Mouse (Mus musculus): ENCODE results near the gene Bcas3. TPM values are rescaled to one million over a fixed set of nuclear protein-coding genes. Genes with fewer than 3 reads are reported as not detected.

Gene Bcas3
- polyA plus RNA-seq, 1 experiment from 2014 or later: 18.1 TPM

DNA sequence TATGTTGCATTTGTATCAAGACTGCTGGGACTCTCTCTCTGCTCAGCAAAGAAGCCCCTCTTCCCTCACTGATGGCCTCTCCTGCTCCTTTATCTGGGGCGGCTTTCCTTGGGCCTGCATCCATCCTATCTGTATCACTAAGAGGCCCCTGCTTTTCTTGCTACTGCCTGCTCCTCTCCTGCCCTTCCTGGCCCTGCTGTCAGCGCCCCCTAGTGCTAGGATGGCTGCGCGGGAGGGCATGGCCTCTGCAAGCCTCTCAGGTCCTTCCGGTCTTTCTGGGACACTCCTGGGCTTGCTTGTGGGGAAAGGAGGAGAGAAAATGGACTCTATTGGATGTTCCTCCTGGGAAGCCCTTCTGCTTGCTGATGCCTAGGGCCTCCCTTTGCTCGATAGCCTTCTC is 470.2 kb downstream of the Bcas3 start:
- ATAC-seq (ENCODE audit: insufficient read depth): peak; percentile 38; the same call in 1 of the 2 replicates
- peaks cover 98% of the 10 kb centered on the region for H3K27me3 ChIP-seq

DNA sequence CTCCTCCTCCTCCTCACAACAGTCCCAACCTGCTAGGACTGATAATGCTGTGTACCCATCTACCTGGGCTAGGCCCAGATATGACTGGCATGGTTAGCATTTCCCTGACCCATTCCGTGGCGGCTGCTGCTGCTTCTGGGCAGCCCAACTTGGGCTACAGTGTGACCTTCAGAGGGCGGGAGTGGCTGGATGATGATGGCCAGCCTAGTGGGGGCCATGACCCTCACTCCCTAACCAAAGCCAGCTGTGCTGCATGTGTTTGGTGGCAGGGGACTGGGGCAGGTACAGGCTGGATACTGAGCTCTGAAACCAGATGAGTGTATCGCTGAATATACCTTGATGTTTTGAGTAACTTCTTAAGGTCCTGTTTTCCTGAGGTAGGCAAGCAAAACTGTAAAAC is 470.8 kb downstream of the Bcas3 start:
- Histone ChIP-seq H3K36me3 (replicated peaks) (no peaks in the 10 kb centered on the region), H3K4me3 (replicated peaks) (no peak overlapping the region), H3K4me1 (replicated peaks) (peaks cover 31% of the 10 kb centered on the region), H3K27me3 (peaks cover 98% of the 10 kb centered on the region), H3K27ac (replicated peaks) (no peak overlapping the region), H3K9ac (no peak overlapping the region), H3K4me2 (no peak overlapping the region), H3K9me3 (replicated peaks) (no peaks in the 10 kb centered on the region)
- no peak for ATAC-seq (ENCODE audit: insufficient read depth)
- WGBS (ENCODE audit: insufficient replicate concordance): 67% methylated on average over 4 of the region's 4 CpGs

More for the DNA sequence above, 470.2 kb downstream of the Bcas3 start:
- Histone ChIP-seq H3K36me3 (replicated peaks) (no peaks in the 10 kb centered on the region), H3K27ac (replicated peaks) (no peak overlapping the region), H3K9me3 (replicated peaks) (no peaks in the 10 kb centered on the region), H3K9ac (no peak overlapping the region), H3K4me1 (replicated peaks) (peaks cover 35% of the 10 kb centered on the region), H3K4me3 (replicated peaks) (no peak overlapping the region), H3K4me2 (no peak overlapping the region; the same call in 1 of the 2 replicates)
- 6% methylated on average over 6 of the region's 6 CpGs for WGBS (ENCODE audit: insufficient replicate concordance)

DNA sequence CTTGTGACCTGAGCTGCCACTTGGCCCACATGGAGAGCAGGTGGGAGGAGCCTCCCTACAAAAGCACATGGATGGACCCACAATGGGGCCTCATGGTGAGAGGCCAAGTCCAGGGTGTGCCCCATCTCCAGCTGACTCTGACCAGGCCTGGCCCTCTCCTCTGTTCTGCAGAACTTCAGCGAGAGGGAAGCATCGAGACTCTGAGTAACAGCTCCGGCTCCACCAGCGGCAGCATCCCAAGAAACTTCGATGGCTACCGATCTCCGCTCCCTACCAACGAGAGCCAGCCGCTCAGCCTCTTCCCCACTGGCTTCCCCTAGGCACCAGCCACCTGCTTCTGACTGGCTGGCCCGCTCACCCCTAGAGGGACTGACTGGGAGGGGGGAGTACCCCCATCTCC is 472.1 kb downstream of the Bcas3 start:
- 70% methylated on average over 10 of the region's 10 CpGs for WGBS (ENCODE audit: insufficient replicate concordance)

DNA sequence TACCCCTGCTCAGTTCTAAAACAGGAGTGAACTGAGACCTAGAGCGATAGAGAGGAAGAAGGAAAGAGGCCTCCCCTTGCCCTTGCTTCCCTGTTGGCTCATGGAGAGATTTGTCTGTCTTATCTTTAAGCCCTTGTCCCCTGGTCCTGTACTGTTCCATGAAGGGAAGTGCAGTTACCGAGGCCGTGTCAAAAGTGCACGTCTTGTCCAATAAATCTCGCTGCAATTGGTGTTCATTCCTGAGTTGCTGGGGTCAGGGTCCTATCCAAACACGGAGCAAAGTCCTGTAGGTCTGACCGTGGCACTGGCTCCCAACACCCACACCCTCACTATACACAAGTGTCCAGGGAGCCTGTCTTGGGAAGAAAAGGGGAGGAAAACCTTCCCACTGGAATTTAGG is 472.9 kb downstream of the Bcas3 start:
- H3K27me3 ChIP-seq: peaks cover 99% of the 10 kb centered on the region
- no peak overlapping the region for H3K4me2 ChIP-seq
- H3K36me3 ChIP-seq (replicated peaks): no peaks in the 10 kb centered on the region
- no peak overlapping the region for H3K4me3 ChIP-seq (replicated peaks)
- peaks cover 47% of the 10 kb centered on the region for H3K4me1 ChIP-seq (replicated peaks)
- 41% methylated on average over 7 of the region's 7 CpGs for WGBS (ENCODE audit: insufficient replicate concordance)
- no peak overlapping the region for H3K27ac ChIP-seq (replicated peaks)
- no peak overlapping the region for H3K9ac ChIP-seq
- H3K9me3 ChIP-seq (replicated peaks): no peaks in the 10 kb centered on the region
- no peak for ATAC-seq (ENCODE audit: insufficient read depth)

More for the DNA sequence above, 472.1 kb downstream of the Bcas3 start:
- Histone ChIP-seq H3K27me3 (peaks cover 99% of the 10 kb centered on the region), H3K9me3 (replicated peaks) (no peaks in the 10 kb centered on the region), H3K9ac (no peak overlapping the region), H3K4me2 (no peak overlapping the region), H3K4me1 (replicated peaks) (peaks cover 43% of the 10 kb centered on the region), H3K36me3 (replicated peaks) (no peaks in the 10 kb centered on the region), H3K4me3 (replicated peaks) (no peak overlapping the region), H3K27ac (replicated peaks) (no peak overlapping the region)
- ATAC-seq (ENCODE audit: insufficient read depth): no peak

DNA sequence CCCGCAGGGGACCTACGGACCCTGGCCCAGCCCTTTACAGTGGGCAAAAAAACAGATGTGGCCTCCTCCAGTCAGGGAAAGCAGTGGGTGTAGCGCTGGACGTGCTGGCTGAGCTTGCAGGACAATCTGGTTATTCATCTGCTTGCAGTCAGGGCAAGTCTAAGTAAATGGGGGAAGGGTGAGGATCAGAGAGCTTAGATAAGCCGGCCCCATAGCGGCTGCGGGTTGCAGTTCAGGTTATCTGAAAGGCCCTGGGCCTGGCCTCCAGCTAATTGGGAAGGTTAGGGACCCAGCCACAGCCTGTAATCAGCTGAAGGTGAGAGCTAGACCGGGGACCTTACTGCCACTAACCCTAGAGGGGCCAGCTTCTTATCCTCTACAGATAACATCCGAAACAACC is 474.4 kb downstream of the Bcas3 start:
- Histone ChIP-seq H3K4me2 (no peak overlapping the region), H3K27me3 (peaks cover 100% of the 10 kb centered on the region), H3K4me1 (replicated peaks) (peaks cover 54% of the 10 kb centered on the region), H3K36me3 (replicated peaks) (no peaks in the 10 kb centered on the region), H3K9me3 (replicated peaks) (no peaks in the 10 kb centered on the region), H3K4me3 (replicated peaks) (no peak overlapping the region), H3K9ac (no peak overlapping the region), H3K27ac (replicated peaks) (no peak overlapping the region)
- WGBS (ENCODE audit: insufficient replicate concordance): 9% methylated on average over 9 of the region's 9 CpGs
- ATAC-seq (ENCODE audit: insufficient read depth): peak; percentile 60

DNA sequence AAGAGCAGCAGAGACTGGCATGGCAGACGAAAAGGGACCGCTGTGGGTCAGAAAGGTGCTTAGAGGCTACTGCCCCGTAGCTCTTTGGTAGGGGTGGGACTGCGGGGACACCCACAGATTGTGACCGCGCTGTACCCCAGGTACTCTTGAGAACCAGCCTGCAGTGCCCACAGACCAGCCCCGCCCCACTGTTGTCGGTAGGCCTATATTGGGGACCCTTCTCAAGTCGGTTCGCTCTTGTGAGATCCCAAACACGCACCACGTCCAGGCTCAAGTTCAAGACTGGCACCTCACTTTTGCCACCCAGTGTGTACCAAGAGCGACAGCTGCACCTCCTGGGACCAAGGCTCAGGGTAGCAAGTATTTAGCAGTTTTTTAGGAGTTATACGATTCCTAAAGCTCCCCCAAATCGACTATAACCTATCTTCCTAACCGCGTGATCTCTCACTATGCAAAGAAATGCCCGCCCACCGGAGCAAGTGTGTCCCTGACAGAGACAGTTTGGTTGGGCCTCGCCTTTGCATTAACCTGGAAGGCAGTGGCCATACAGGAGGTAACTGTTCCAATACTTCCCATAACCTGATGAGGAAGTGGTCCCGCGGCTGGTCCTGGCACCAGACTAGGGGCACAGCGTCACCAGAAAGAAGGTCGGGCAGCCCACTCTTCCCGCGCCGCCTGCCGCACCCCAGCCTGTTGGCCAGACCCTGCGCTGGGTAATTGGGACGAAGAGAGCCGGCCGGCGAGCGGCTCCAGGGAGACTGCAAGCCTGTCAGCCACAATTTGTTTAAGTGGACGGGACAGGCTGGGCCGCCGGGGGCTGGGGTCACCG is 475.9 kb downstream of the Bcas3 start:
- WGBS (ENCODE audit: insufficient replicate concordance): 8% methylated on average over 38 of the region's 38 CpGs
- Histone ChIP-seq H3K36me3 (replicated peaks) (no peaks in the 10 kb centered on the region), H3K27ac (replicated peaks) (no peak overlapping the region), H3K4me1 (replicated peaks) (peaks cover 50% of the 10 kb centered on the region), H3K27me3 (peaks cover 100% of the 10 kb centered on the region), H3K9me3 (replicated peaks) (no peaks in the 10 kb centered on the region), H3K4me3 (replicated peaks) (no peak overlapping the region), H3K4me2 (no peak overlapping the region; the same call in 1 of the 2 replicates), H3K9ac (no peak overlapping the region)
- no peak for ATAC-seq (ENCODE audit: insufficient read depth)

GRCm38 (mm10) chr11:85829520-85830440 is 476.8 kb downstream of the Bcas3 start:
- 2% methylated on average over 61 of the region's 61 CpGs for WGBS (ENCODE audit: insufficient replicate concordance)
- Histone ChIP-seq H3K4me3 (replicated peaks) (no peak overlapping the region), H3K9me3 (replicated peaks) (no peaks in the 10 kb centered on the region), H3K27me3 (peaks cover 100% of the 10 kb centered on the region), H3K4me2 (peak overlapping the region; percentile 24), H3K36me3 (replicated peaks) (no peaks in the 10 kb centered on the region), H3K27ac (replicated peaks) (no peak overlapping the region), H3K4me1 (replicated peaks) (peaks cover 50% of the 10 kb centered on the region), H3K9ac (no peak overlapping the region)
- no peak for ATAC-seq (ENCODE audit: insufficient read depth)

DNA sequence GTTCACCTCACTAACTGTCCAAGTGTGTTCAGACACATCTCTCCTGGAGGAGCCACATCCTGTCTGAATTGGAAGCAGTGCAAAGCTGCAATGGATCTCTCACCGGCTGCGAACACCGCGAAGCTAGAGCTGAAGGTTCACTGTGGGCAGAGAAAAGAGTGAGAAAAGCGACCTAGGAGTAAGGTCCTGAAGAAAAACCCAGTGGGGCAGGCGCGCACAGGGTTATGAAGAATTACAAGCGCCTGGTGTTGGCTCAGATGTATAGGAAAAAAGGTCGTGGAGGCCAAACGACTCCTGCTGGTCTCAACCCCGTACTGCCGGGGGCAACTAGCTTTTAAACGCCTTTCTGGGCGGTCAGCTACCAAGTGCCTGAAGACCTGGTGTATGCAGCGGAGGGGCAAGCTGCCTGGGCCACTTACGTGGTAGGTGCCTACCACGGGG is 478.0 kb downstream of the Bcas3 start:
- Histone ChIP-seq H3K9ac (no peak overlapping the region), H3K4me2 (no peak overlapping the region), H3K4me1 (replicated peaks) (peaks cover 50% of the 10 kb centered on the region), H3K9me3 (replicated peaks) (no peaks in the 10 kb centered on the region), H3K27ac (replicated peaks) (no peak overlapping the region), H3K4me3 (replicated peaks) (no peak overlapping the region), H3K27me3 (peaks cover 100% of the 10 kb centered on the region), H3K36me3 (replicated peaks) (no peaks in the 10 kb centered on the region)
- WGBS (ENCODE audit: insufficient replicate concordance): 3% methylated on average over 17 of the region's 17 CpGs
- ATAC-seq (ENCODE audit: insufficient read depth): no peak

DNA sequence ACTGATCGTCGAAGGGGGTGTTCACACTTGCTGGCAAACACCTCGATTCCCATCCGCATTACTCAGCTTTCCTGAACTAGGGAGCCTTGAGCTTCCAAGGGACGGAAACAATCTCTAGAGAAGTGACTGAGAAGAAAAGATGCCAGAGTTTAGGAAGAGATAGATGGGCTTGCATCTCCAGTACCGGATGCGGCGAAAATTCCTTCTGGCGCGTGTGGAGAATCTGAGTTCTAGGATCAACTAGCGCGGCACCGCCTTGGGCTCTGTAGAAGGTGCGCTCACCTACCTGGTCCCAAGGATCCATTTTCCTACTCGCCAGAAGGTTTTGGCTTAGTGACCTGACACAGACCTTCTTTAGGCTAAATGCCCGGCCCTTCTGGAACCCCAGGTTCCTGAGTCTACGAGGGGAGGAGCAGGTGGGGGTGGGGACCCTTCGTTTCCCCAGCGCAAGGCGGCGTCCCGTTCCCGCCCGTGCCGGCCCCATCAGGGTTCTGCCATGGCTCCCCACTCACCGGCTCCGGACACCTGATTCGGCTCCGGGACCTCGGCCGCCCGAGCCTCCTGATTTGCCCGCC is 478.8 kb downstream of the Bcas3 start:
- Histone ChIP-seq H3K9ac (no peak overlapping the region), H3K4me2 (peak overlapping the region; percentile 57), H3K4me1 (replicated peaks) (peaks cover 50% of the 10 kb centered on the region), H3K36me3 (replicated peaks) (no peaks in the 10 kb centered on the region), H3K27me3 (peaks cover 100% of the 10 kb centered on the region), H3K9me3 (replicated peaks) (no peaks in the 10 kb centered on the region), H3K27ac (replicated peaks) (no peak overlapping the region), H3K4me3 (replicated peaks) (peak overlapping the region; percentile 48)
- WGBS (ENCODE audit: insufficient replicate concordance): 1% methylated on average over 33 of the region's 33 CpGs
- no peak for ATAC-seq (ENCODE audit: insufficient read depth)

DNA sequence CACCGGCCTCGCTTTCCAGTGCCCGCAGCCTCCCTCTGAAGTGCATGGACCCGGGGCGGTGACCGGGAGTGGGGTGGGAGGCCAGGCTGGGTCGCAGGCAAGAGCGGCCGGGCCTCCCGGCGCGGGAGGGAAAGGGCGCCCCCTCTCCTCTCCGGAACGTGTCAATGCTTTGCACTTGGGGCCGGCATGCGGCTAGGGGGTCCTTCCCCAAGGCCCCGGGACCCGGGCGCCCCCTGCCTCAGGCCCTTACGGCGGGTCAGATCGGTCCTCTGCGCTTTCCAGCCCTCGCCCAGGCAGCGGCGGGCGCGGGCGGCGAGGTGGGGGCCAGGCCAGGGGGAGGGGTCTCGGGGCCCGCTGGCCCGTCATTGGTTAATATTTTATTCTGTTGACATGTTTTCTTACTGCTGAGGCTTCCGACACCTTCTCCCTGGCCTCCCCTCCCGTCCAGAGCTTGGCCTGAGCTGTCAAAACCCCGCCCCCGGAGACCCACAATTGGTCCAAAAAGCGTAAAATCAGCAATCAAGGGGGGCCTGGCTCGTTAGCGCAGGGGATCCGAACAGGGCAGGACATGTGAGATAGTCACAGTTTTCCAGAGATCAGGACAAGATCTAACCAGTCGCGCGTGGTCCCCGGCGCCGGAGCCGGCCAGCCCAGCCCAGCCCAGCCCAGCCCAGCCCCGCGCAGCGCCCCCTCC is 479.4 kb downstream of the Bcas3 start, which contains the start of gene Tbx2:
Gene Tbx2, plus strand, starts transcription at position 321 of the 694 bp plus-strand sequence.
- peak within 1 kb of the TSS; percentile 30; the same call in 1 of the 2 replicates for H3K9ac ChIP-seq
- under 1% methylated on average over 52 of the region's 52 CpGs for WGBS (ENCODE audit: insufficient replicate concordance)
- H3K4me3 ChIP-seq (replicated peaks): peak within 1 kb of the TSS; percentile 48
- H3K27me3 ChIP-seq: peaks cover 100% of the 10 kb centered on the region
- ATAC-seq (ENCODE audit: insufficient read depth): peak; percentile 54; the same call in 1 of the 2 replicates
- no peaks in the 10 kb centered on the region for H3K36me3 ChIP-seq (replicated peaks)
- peak within 1 kb of the TSS; percentile 45; the same call in 1 of the 2 replicates for H3K27ac ChIP-seq (replicated peaks)
- no peaks in the 10 kb centered on the region for H3K9me3 ChIP-seq (replicated peaks)
- peaks cover 44% of the 10 kb centered on the region for H3K4me1 ChIP-seq (replicated peaks)
- H3K4me2 ChIP-seq: peak within 1 kb of the TSS; percentile 57

Data from liver, embryonic 15.5 days (tissue).